Mouse (Mus musculus): ENCODE measurements around the gene Nsg1. TPM values are rescaled to one million over a fixed set of nuclear protein-coding genes. Genes with fewer than 3 reads are reported as not detected.

Gene Nsg1
- total and polyA plus RNA-seq, 3 experiments: 0.60 TPM; not detected in 2

GRCm38 (mm10) chr5:38129339-38129738 is 30.4 kb downstream of the Nsg1 start:
- no peak for TF ChIP-seq POLR2AphosphoS5 (IDR thresholded peaks at IDR 0.05; ENCODE audit: insufficient replicate concordance, low read depth, low read length)
- TF ChIP-seq CTCF (IDR thresholded peaks at IDR 0.05; ENCODE audit: low read depth, low read length): no peak
- TF ChIP-seq TAL1 (conservative IDR thresholded peaks at IDR 0.05; ENCODE audit: low read depth, low read length): no peak
- no peak for TF ChIP-seq GATA2 (IDR thresholded peaks at IDR 0.05; ENCODE audit: borderline replicate concordance, low read depth, low read length)
- TF ChIP-seq GATA1 (IDR thresholded peaks at IDR 0.05; ENCODE audit: borderline replicate concordance, low read length): no peak
- Histone ChIP-seq H3K27me3 (ENCODE audit: insufficient read depth, low read length) (no peaks in the 10 kb centered on the region), H3K4me1 (ENCODE audit: insufficient read depth, low read depth, low read length) (no peaks in the 10 kb centered on the region), H3K9me3 (replicated peaks) (peaks cover 2% of the 10 kb centered on the region), H3K4me3 (ENCODE audit: low read depth, low read length) (no peak overlapping the region), H3K36me3 (replicated peaks) (peaks cover 48% of the 10 kb centered on the region)
- ATAC-seq (ENCODE audit: extremely low read depth, insufficient number of reproducible peaks, low FRiP score, poor library complexity, severe bottlenecking) (no peak), DNase-seq (ENCODE audit: low spot score) (no peak)

GRCm38 (mm10) chr5:38126519-38127306 is 33.0 kb downstream of the Nsg1 start:
- Histone ChIP-seq H3K4me1 (ENCODE audit: insufficient read depth, low read depth, low read length) (no peaks in the 10 kb centered on the region), H3K4me3 (ENCODE audit: low read depth, low read length) (no peak overlapping the region), H3K27me3 (ENCODE audit: insufficient read depth, low read length) (no peaks in the 10 kb centered on the region), H3K36me3 (replicated peaks) (peaks cover 71% of the 10 kb centered on the region), H3K9me3 (replicated peaks) (no peaks in the 10 kb centered on the region)
- no peak for DNase-seq (ENCODE audit: low spot score)
- ATAC-seq (ENCODE audit: extremely low read depth, insufficient number of reproducible peaks, low FRiP score, poor library complexity, severe bottlenecking): no peak
- TF ChIP-seq TAL1 (conservative IDR thresholded peaks at IDR 0.05; ENCODE audit: low read depth, low read length) (no peak), GATA1 (IDR thresholded peaks at IDR 0.05; ENCODE audit: borderline replicate concordance, low read length) (no peak), CTCF (IDR thresholded peaks at IDR 0.05; ENCODE audit: low read depth, low read length) (no peak), POLR2AphosphoS5 (IDR thresholded peaks at IDR 0.05; ENCODE audit: insufficient replicate concordance, low read depth, low read length) (no peak), GATA2 (IDR thresholded peaks at IDR 0.05; ENCODE audit: borderline replicate concordance, low read depth, low read length) (no peak)

GRCm38 (mm10) chr5:38121699-38122098 is 38.0 kb downstream of the Nsg1 start:
- Histone ChIP-seq H3K36me3 (replicated peaks) (peaks cover 80% of the 10 kb centered on the region), H3K4me1 (ENCODE audit: insufficient read depth, low read depth, low read length) (no peaks in the 10 kb centered on the region), H3K4me3 (ENCODE audit: low read depth, low read length) (no peak overlapping the region), H3K9me3 (replicated peaks) (no peaks in the 10 kb centered on the region), H3K27me3 (ENCODE audit: insufficient read depth, low read length) (no peaks in the 10 kb centered on the region)
- DNase-seq (ENCODE audit: low spot score) (no peak), ATAC-seq (ENCODE audit: extremely low read depth, insufficient number of reproducible peaks, low FRiP score, poor library complexity, severe bottlenecking) (no peak)
- no peak for TF ChIP-seq TAL1 (conservative IDR thresholded peaks at IDR 0.05; ENCODE audit: low read depth, low read length)
- TF ChIP-seq GATA1 (IDR thresholded peaks at IDR 0.05; ENCODE audit: borderline replicate concordance, low read length): no peak
- no peak for TF ChIP-seq POLR2AphosphoS5 (IDR thresholded peaks at IDR 0.05; ENCODE audit: insufficient replicate concordance, low read depth, low read length)

GRCm38 (mm10) chr5:38119268-38119667 is 40.4 kb downstream of the Nsg1 start:
- Histone ChIP-seq H3K4me3 (ENCODE audit: low read depth, low read length) (no peak overlapping the region), H3K36me3 (replicated peaks) (peaks cover 83% of the 10 kb centered on the region), H3K27me3 (ENCODE audit: insufficient read depth, low read length) (no peaks in the 10 kb centered on the region), H3K4me1 (ENCODE audit: insufficient read depth, low read depth, low read length) (no peaks in the 10 kb centered on the region), H3K9me3 (replicated peaks) (no peaks in the 10 kb centered on the region)
- TF ChIP-seq GATA1 (IDR thresholded peaks at IDR 0.05; ENCODE audit: borderline replicate concordance, low read length) (no peak), TAL1 (conservative IDR thresholded peaks at IDR 0.05; ENCODE audit: low read depth, low read length) (no peak), POLR2AphosphoS5 (IDR thresholded peaks at IDR 0.05; ENCODE audit: insufficient replicate concordance, low read depth, low read length) (no peak), GATA2 (IDR thresholded peaks at IDR 0.05; ENCODE audit: borderline replicate concordance, low read depth, low read length) (no peak), CTCF (IDR thresholded peaks at IDR 0.05; ENCODE audit: low read depth, low read length) (no peak)
- DNase-seq (ENCODE audit: low spot score) (no peak), ATAC-seq (ENCODE audit: extremely low read depth, insufficient number of reproducible peaks, low FRiP score, poor library complexity, severe bottlenecking) (no peak)

- TF ChIP-seq POLR2AphosphoS5 (IDR thresholded peaks at IDR 0.05; ENCODE audit: insufficient replicate concordance, low read depth, low read length): no peak
- no peak for TF ChIP-seq TAL1 (conservative IDR thresholded peaks at IDR 0.05; ENCODE audit: low read depth, low read length)
- no peak for TF ChIP-seq GATA1 (IDR thresholded peaks at IDR 0.05; ENCODE audit: borderline replicate concordance, low read length)
- TF ChIP-seq GATA2 (IDR thresholded peaks at IDR 0.05; ENCODE audit: borderline replicate concordance, low read depth, low read length): no peak
- TF ChIP-seq CTCF (IDR thresholded peaks at IDR 0.05; ENCODE audit: low read depth, low read length): no peak
- H3K4me3 ChIP-seq (ENCODE audit: low read depth, low read length): no peak overlapping the region
- DNase-seq (ENCODE audit: low spot score) (no peak), ATAC-seq (ENCODE audit: extremely low read depth, insufficient number of reproducible peaks, low FRiP score, poor library complexity, severe bottlenecking) (no peak)
- no peaks in the 10 kb centered on the region for H3K4me1 ChIP-seq (ENCODE audit: insufficient read depth, low read depth, low read length)
- no peaks in the 10 kb centered on the region for H3K27me3 ChIP-seq (ENCODE audit: insufficient read depth, low read length)
- H3K9me3 ChIP-seq (replicated peaks): no peaks in the 10 kb centered on the region
- peaks cover 80% of the 10 kb centered on the region for H3K36me3 ChIP-seq (replicated peaks)
These were observed 42.7 kb downstream of the Nsg1 start for GRCm38 (mm10) chr5:38117056-38117455.

GRCm38 (mm10) chr5:38114526-38114925 is 45.2 kb downstream of the Nsg1 start:
- H3K4me3 ChIP-seq (ENCODE audit: low read depth, low read length): no peak overlapping the region

More at GRCm38 (mm10) chr5:38114526-38114925, 45.2 kb downstream of the Nsg1 start:
- TF ChIP-seq CTCF (IDR thresholded peaks at IDR 0.05; ENCODE audit: low read depth, low read length) (no peak), TAL1 (conservative IDR thresholded peaks at IDR 0.05; ENCODE audit: low read depth, low read length) (no peak), GATA2 (IDR thresholded peaks at IDR 0.05; ENCODE audit: borderline replicate concordance, low read depth, low read length) (no peak), POLR2AphosphoS5 (IDR thresholded peaks at IDR 0.05; ENCODE audit: insufficient replicate concordance, low read depth, low read length) (no peak), GATA1 (IDR thresholded peaks at IDR 0.05; ENCODE audit: borderline replicate concordance, low read length) (no peak)
- H3K4me1 ChIP-seq (ENCODE audit: insufficient read depth, low read depth, low read length): no peaks in the 10 kb centered on the region
- DNase-seq (ENCODE audit: low spot score) (no peak), ATAC-seq (ENCODE audit: extremely low read depth, insufficient number of reproducible peaks, low FRiP score, poor library complexity, severe bottlenecking) (no peak)
- peaks cover 85% of the 10 kb centered on the region for H3K36me3 ChIP-seq (replicated peaks)
- no peaks in the 10 kb centered on the region for H3K9me3 ChIP-seq (replicated peaks)
- no peaks in the 10 kb centered on the region for H3K27me3 ChIP-seq (ENCODE audit: insufficient read depth, low read length)
